Mouse (Mus musculus): ENCODE results near the gene Iqce. TPM values are rescaled to one million over a fixed set of nuclear protein-coding genes. Genes with fewer than 3 reads are reported as not detected.
A peak's percentile ranks its signal among the peaks of the same experiment; 100 is the strongest.

Gene Iqce
- polyA plus RNA-seq, 1 experiment from 2014 or later = 30.8 TPM

- Histone ChIP-seq H3K9ac (replicated peaks; ENCODE audit: low read depth, low read length) (no peak overlapping the region), H3K36me3 (ENCODE audit: control insufficient read depth, insufficient read depth) (no peaks in the 10 kb centered on the region), H3K4me1 (replicated peaks; ENCODE audit: control insufficient read depth, insufficient read depth, low read length) (peaks cover 7% of the 10 kb centered on the region), H3K4me3 (replicated peaks; ENCODE audit: low read length) (peak overlapping the region; percentile 36), H3K4me2 (ENCODE audit: low read length) (peak overlapping the region; percentile 53), H3K9me3 (ENCODE audit: control insufficient read depth, low read length) (peaks cover 5% of the 10 kb centered on the region; the same call in 1 of the 2 replicates), H3K27me3 (replicated peaks; ENCODE audit: control insufficient read depth, insufficient read depth, low read length) (peaks cover 10% of the 10 kb centered on the region), H3K27ac (ENCODE audit: low read length) (no peak overlapping the region)
- 0 out of 2 replicates have a peak, but pooled peaks have one; percentile 15 for ATAC-seq
- WGBS = 2% methylated on average over 22 of the region's 22 CpGs
These were observed 33.1 kb upstream of the Iqce start for GRCm38 (mm10) chr5:140735297-140735696.

- Histone ChIP-seq H3K9ac (replicated peaks; ENCODE audit: low read depth, low read length) (no peak overlapping the region), H3K9me3 (ENCODE audit: control insufficient read depth, low read length) (peaks cover 5% of the 10 kb centered on the region; the same call in 1 of the 2 replicates), H3K36me3 (ENCODE audit: control insufficient read depth, insufficient read depth) (no peaks in the 10 kb centered on the region), H3K4me2 (ENCODE audit: low read length) (no peak overlapping the region), H3K27me3 (replicated peaks; ENCODE audit: control insufficient read depth, insufficient read depth, low read length) (peaks cover 10% of the 10 kb centered on the region), H3K27ac (ENCODE audit: low read length) (no peak overlapping the region), H3K4me3 (replicated peaks; ENCODE audit: low read length) (no peak overlapping the region), H3K4me1 (replicated peaks; ENCODE audit: control insufficient read depth, insufficient read depth, low read length) (peaks cover 7% of the 10 kb centered on the region)
- WGBS = 75% methylated on average over 3 of the region's 3 CpGs
- ATAC-seq = no peak
These were observed 31.2 kb upstream of the Iqce start for GRCm38 (mm10) chr5:140733336-140733735.

- H3K4me2 ChIP-seq (ENCODE audit: low read length) = no peak overlapping the region
- H3K4me3 ChIP-seq (replicated peaks; ENCODE audit: low read length) = no peak overlapping the region
- WGBS = 74% methylated on average over 4 of the region's 4 CpGs
- H3K9me3 ChIP-seq (ENCODE audit: control insufficient read depth, low read length) = peaks cover 5% of the 10 kb centered on the region; the same call in 1 of the 2 replicates
- ATAC-seq = no peak
- no peak overlapping the region for H3K27ac ChIP-seq (ENCODE audit: low read length)
- no peaks in the 10 kb centered on the region for H3K36me3 ChIP-seq (ENCODE audit: control insufficient read depth, insufficient read depth)
- peaks cover 7% of the 10 kb centered on the region for H3K4me1 ChIP-seq (replicated peaks; ENCODE audit: control insufficient read depth, insufficient read depth, low read length)
- peaks cover 10% of the 10 kb centered on the region for H3K27me3 ChIP-seq (replicated peaks; ENCODE audit: control insufficient read depth, insufficient read depth, low read length)
- no peak overlapping the region for H3K9ac ChIP-seq (replicated peaks; ENCODE audit: low read depth, low read length)
These were observed 30.0 kb upstream of the Iqce start for GRCm38 (mm10) chr5:140732195-140732594.

GRCm38 (mm10) chr5:140731040-140731797 lies 29.0 kb upstream of the Iqce start:
- Histone ChIP-seq H3K9ac (replicated peaks; ENCODE audit: low read depth, low read length) (no peak overlapping the region), H3K36me3 (ENCODE audit: control insufficient read depth, insufficient read depth) (no peaks in the 10 kb centered on the region), H3K4me1 (replicated peaks; ENCODE audit: control insufficient read depth, insufficient read depth, low read length) (peaks cover 8% of the 10 kb centered on the region), H3K27ac (ENCODE audit: low read length) (no peak overlapping the region), H3K9me3 (ENCODE audit: control insufficient read depth, low read length) (peaks cover 2% of the 10 kb centered on the region; the same call in 1 of the 2 replicates), H3K27me3 (replicated peaks; ENCODE audit: control insufficient read depth, insufficient read depth, low read length) (peaks cover 10% of the 10 kb centered on the region), H3K4me3 (replicated peaks; ENCODE audit: low read length) (no peak overlapping the region), H3K4me2 (ENCODE audit: low read length) (no peak overlapping the region)
- 87% methylated on average over 11 of the region's 11 CpGs for WGBS
- no peak for ATAC-seq

GRCm38 (mm10) chr5:140726946-140727740 lies 25.0 kb upstream of the Iqce start:
- peaks cover 24% of the 10 kb centered on the region for H3K4me1 ChIP-seq (replicated peaks; ENCODE audit: control insufficient read depth, insufficient read depth, low read length)
- no peaks in the 10 kb centered on the region for H3K27me3 ChIP-seq (replicated peaks; ENCODE audit: control insufficient read depth, insufficient read depth, low read length)
- no peak for ATAC-seq
- H3K4me2 ChIP-seq (ENCODE audit: low read length) = no peak overlapping the region
- 81% methylated on average over 17 of the region's 17 CpGs for WGBS
- no peaks in the 10 kb centered on the region for H3K36me3 ChIP-seq (ENCODE audit: control insufficient read depth, insufficient read depth)
- no peak overlapping the region for H3K27ac ChIP-seq (ENCODE audit: low read length)
- H3K9me3 ChIP-seq (ENCODE audit: control insufficient read depth, low read length) = no peaks in the 10 kb centered on the region
- no peak overlapping the region for H3K4me3 ChIP-seq (replicated peaks; ENCODE audit: low read length)
- H3K9ac ChIP-seq (replicated peaks; ENCODE audit: low read depth, low read length) = no peak overlapping the region

- H3K9ac ChIP-seq (replicated peaks; ENCODE audit: low read depth, low read length) = no peak overlapping the region
- no peaks in the 10 kb centered on the region for H3K36me3 ChIP-seq (ENCODE audit: control insufficient read depth, insufficient read depth)
- no peak overlapping the region for H3K4me2 ChIP-seq (ENCODE audit: low read length)
- H3K27me3 ChIP-seq (replicated peaks; ENCODE audit: control insufficient read depth, insufficient read depth, low read length) = no peaks in the 10 kb centered on the region
- H3K27ac ChIP-seq (ENCODE audit: low read length) = no peak overlapping the region
- peak; percentile 72 for ATAC-seq
- H3K9me3 ChIP-seq (ENCODE audit: control insufficient read depth, low read length) = no peaks in the 10 kb centered on the region
- 47% methylated on average over 7 of the region's 7 CpGs for WGBS
- H3K4me1 ChIP-seq (replicated peaks; ENCODE audit: control insufficient read depth, insufficient read depth, low read length) = peaks cover 24% of the 10 kb centered on the region
- no peak overlapping the region for H3K4me3 ChIP-seq (replicated peaks; ENCODE audit: low read length)
These were observed 24.1 kb upstream of the Iqce start for GRCm38 (mm10) chr5:140726062-140726839.

GRCm38 (mm10) chr5:140723822-140724221 lies 21.6 kb upstream of the Iqce start, which contains the start of gene Amz1:
Gene Amz1 (plus strand): TSS chr5:140724127.
- Histone ChIP-seq H3K9ac (replicated peaks; ENCODE audit: low read depth, low read length) (0 out of 2 replicates have a peak within 1 kb of the TSS, but pooled peaks have one; percentile 23), H3K27ac (ENCODE audit: low read length) (peak within 1 kb of the TSS; percentile 20; the same call in 1 of the 2 replicates)
- 18% methylated on average over 13 of the region's 13 CpGs for WGBS

GRCm38 (mm10) chr5:140722121-140722520 lies 19.9 kb upstream of the Iqce start:
- 63% methylated on average over 3 of the region's 3 CpGs for WGBS
- no peak overlapping the region for H3K27ac ChIP-seq (ENCODE audit: low read length)
- no peak overlapping the region for H3K9ac ChIP-seq (replicated peaks; ENCODE audit: low read depth, low read length)
- no peaks in the 10 kb centered on the region for H3K27me3 ChIP-seq (replicated peaks; ENCODE audit: control insufficient read depth, insufficient read depth, low read length)
- H3K4me2 ChIP-seq (ENCODE audit: low read length) = no peak overlapping the region
- H3K9me3 ChIP-seq (ENCODE audit: control insufficient read depth, low read length) = no peaks in the 10 kb centered on the region
- peaks cover 19% of the 10 kb centered on the region for H3K36me3 ChIP-seq (ENCODE audit: control insufficient read depth, insufficient read depth)
- peaks cover 24% of the 10 kb centered on the region for H3K4me1 ChIP-seq (replicated peaks; ENCODE audit: control insufficient read depth, insufficient read depth, low read length)
- ATAC-seq = no peak
- no peak overlapping the region for H3K4me3 ChIP-seq (replicated peaks; ENCODE audit: low read length)

More at GRCm38 (mm10) chr5:140723822-140724221, 21.6 kb upstream of the Iqce start, which contains the start of gene Amz1:
- H3K4me2 ChIP-seq (ENCODE audit: low read length) = peak within 1 kb of the TSS; percentile 24
- H3K9me3 ChIP-seq (ENCODE audit: control insufficient read depth, low read length) = no peaks in the 10 kb centered on the region
- peak; percentile 87 for ATAC-seq
- no peaks in the 10 kb centered on the region for H3K27me3 ChIP-seq (replicated peaks; ENCODE audit: control insufficient read depth, insufficient read depth, low read length)
- peaks cover 7% of the 10 kb centered on the region for H3K36me3 ChIP-seq (ENCODE audit: control insufficient read depth, insufficient read depth)
- H3K4me3 ChIP-seq (replicated peaks; ENCODE audit: low read length) = no peak within 1 kb of the TSS; the same call in 1 of the 2 replicates
- H3K4me1 ChIP-seq (replicated peaks; ENCODE audit: control insufficient read depth, insufficient read depth, low read length) = peaks cover 24% of the 10 kb centered on the region

Data from forebrain, embryonic 16.5 days (tissue).